Mouse (Mus musculus) C2C12 (cell line): ENCODE data around the gene 4921511M17Rik.
"Not testable (repeated sequence)": the region's sequence is repeated elsewhere in the genome, so short reads cannot be mapped to it uniquely, and the experiment has no call there.

Experiments used
- CTCF ChIP-seq: IDR thresholded peaks from one replicate; pipeline ENCODE4 v1.5.1; 2011; ENCODE audit not compliant: control insufficient read depth, insufficient read depth, insufficient read length
- FOSL1 ChIP-seq: IDR thresholded peaks from one replicate; pipeline ENCODE4 v1.8.0; 2011; ENCODE audit warnings: mild to moderate bottlenecking, low read length; ENCODE audit not compliant: poor library complexity, insufficient read depth, severe bottlenecking
- MAX ChIP-seq: IDR thresholded peaks from one replicate; pipeline ENCODE4 v1.6.1; 2011; ENCODE audit warnings: mild to moderate bottlenecking, control low read depth
- MYOD1 ChIP-seq: IDR thresholded peaks from one replicate; pipeline ENCODE4 v1.6.1; 2011; ENCODE audit warnings: low read depth; ENCODE audit not compliant: control insufficient read depth, insufficient read length
- USF1 ChIP-seq: IDR thresholded peaks from one replicate; pipeline ENCODE4 v1.6.1; 2011; ENCODE audit warnings: low read depth, mild to moderate bottlenecking, control low read depth, moderate library complexity

DNA sequence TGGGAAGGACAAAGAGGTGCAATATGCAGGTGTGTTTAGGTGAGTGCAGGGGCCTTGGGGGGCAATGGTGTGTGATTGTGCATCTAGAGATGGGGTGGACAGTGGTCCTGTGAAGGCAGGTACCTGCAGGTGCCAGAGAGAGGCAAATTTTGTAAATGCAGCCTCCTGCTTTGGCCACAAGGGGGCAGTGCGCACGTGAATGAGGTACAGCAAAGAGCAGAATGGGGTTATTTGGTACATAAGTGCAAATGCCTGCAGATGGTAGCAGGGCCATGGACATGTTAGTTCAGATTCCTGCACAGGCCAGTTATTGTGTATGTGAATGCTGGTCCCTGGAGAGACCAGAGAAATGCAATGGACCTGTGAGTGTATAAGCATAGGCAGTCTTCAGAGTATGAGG is 56.7 kb downstream of the 4921511M17Rik start:
- not testable (repeated sequence) for TF ChIP-seq MYOD1, CTCF, MAX, FOSL1, USF1
